Mouse (Mus musculus) B cell, adult 2 months (primary cell): ENCODE data around the gene Scyl2.
A peak's percentile ranks its signal among the peaks of the same experiment; 100 is the strongest.
"Not testable (repeated sequence)": the region's sequence is repeated elsewhere in the genome, so short reads cannot be mapped to it uniquely, and the experiment has no call there.

Experiments
- DNase-seq, 2 experiments: peaks; one replicate each; pipeline ENCODE4 v3.0.0; 2022

The Scyl2 gene

GRCm38 (mm10) chr10:89678054-89678453, 8.0 kb downstream of the Scyl2 start:
- DNase-seq: no peak

GRCm38 (mm10) chr10:89676609-89677008, 9.5 kb downstream of the Scyl2 start:
- DNase-seq: no peak

DNA sequence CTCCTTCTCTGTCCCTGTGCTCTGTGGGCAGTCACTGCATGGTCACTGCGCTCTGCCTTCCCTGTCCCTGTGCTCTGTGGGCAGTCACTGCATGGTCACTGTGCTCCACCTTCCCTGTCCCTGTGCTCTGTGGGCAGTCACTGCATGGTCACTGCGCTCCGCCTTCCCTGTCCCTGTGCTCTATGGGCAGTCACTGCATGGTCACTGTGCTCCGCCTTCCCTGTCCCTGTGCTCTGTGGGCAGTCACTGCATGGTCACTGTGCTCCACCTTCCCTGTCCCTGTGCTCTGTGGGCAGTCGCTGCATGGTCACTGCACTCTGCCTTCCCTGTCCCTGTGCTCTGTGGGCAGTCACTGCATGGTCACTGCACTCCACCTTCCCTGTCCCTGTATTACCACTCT, 15.7 kb downstream of the Scyl2 start:
- DNase-seq: not testable (repeated sequence)

DNA sequence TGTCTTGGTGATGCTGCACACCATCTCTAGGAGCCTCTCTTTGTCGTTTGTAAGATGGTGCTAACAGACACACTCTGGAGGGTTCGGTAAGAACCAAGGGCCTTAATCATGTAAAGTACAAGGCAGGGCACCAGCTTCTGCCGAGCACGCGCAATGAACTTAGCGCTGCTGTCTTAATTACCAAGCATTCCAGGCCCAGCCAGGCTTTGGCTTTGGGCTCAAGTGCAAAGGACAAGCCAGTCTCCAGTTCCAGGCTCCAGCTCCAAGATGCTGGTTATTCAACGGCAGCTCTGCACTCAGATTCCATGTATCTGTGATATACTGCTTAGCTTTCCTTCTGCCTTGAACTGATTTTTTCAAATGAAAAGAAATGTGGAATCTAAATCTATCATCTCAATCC, 18.5 kb downstream of the Scyl2 start:
- no peak for DNase-seq

GRCm38 (mm10) chr10:89665679-89666078, 20.4 kb downstream of the Scyl2 start:
- DNase-seq: no peak

- no peak for DNase-seq
Measured at GRCm38 (mm10) chr10:89664977-89665645, 21.0 kb downstream of the Scyl2 start.

- no peak for DNase-seq
Measured at GRCm38 (mm10) chr10:89656366-89656765, 29.7 kb downstream of the Scyl2 start.

DNA sequence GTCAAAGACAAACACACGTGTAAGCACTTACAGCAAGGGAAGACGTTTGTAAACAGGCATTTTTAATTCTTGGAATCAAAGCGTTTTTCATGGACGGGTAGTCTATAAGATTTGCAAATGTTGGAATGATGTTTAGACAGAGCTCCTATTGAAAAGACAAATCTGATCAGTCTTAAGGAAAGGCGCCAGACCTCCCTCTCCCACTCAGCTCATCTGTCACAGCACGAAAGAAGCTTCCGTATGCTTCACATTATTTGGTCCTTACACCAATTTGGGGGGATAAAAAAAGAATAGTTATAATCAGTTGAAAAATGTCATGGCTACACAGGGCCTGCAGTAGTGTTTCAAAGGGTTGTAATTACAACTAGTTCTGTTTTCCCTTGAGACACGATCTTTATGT, 33.2 kb downstream of the Scyl2 start:
- DNase-seq: no peak

DNA sequence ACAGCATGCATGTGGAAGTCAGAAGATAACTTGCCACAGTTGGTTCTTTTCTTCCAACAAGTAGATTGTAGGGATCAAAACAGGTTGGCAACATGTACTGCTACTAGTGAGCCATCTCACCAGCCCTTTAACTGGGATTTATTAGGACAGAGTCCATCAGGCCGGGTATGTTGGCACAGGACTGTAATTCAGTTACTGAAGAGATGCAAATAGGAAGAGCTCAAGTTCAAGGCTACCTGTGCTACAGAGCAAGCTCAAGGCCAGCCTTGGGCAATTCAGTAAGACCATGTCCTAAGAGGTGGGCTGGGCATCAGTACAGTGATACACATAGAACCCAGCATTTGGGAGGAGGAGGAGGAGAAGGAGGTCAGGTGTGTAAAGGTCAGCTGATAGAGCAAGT, 34.4 kb downstream of the Scyl2 start:
- no peak for DNase-seq

DNA sequence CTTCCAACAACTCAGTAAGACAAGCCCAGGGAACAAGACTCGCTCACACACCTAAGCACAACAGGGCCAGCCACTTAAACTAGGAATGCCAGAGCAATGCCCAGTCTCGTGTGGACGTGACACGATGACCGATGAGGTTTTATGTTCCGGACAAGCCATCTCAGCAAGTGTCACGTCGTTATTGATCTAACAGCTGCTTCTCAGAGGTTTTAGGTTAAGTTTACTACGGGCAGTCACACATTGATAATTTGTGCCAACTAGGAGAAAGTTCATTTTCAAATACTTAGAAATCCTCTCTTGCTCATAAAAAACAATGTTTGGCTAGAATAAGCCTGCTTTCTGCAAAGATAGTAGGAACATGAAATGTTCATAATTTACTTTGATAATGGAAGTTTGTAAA, 39.2 kb downstream of the Scyl2 start:
- DNase-seq: no peak

DNA sequence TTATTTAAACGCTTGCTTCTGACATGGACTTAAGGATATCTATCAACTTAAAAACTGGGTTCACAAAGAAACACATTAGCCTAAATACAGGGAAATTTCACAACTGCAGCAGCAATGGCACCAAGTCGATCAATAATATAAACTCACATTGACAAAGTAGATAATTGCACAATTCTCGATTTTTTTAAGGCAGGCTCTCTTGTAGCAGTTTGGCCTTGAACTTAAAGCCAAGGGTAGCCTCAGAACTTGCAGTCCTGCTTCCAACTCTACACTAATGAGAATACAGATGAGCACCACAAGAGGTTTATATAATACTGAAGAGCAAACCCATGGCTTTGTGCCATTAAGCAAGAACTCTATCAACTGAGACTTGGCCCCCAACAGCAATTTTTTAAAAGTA, 49.1 kb downstream of the Scyl2 start:
- DNase-seq: no peak

GRCm38 (mm10) chr10:89635018-89635417, 51.1 kb downstream of the Scyl2 start:
- DNase-seq: no peak

DNA sequence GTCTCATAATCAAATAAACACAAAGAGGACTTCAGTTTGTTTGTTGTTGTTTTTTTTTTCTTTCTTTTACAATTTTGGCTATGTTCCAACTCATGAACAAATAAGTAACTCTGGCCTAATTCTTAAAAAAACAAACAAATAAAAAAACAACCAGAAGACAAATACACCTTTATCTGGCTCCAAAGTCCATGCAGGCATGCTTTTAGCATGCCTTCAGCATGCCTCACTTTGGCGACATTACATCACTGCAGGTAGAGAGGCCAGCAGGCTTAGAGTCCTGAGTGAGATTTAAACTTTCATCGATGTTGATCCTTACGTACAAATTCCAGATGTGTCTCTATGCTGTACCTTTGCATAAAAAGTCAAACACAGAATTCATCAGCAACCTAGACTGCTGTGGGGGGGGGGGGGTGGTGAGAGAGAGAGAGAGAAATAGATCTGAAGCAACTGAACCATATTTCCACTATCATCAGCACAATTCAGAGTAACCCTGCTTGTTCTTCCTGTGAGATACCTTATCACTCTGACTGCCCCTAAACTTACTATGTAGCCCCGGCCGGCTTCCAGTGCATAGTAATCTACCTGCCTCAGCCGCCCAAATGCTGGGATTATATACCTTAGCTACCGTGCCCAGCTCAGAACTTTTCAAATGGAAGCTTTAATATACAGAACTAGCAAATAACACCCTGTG, 52.2 kb downstream of the Scyl2 start:
- DNase-seq: no peak

- no peak for DNase-seq
Measured at GRCm38 (mm10) chr10:89633121-89633520, 53.0 kb downstream of the Scyl2 start.

DNA sequence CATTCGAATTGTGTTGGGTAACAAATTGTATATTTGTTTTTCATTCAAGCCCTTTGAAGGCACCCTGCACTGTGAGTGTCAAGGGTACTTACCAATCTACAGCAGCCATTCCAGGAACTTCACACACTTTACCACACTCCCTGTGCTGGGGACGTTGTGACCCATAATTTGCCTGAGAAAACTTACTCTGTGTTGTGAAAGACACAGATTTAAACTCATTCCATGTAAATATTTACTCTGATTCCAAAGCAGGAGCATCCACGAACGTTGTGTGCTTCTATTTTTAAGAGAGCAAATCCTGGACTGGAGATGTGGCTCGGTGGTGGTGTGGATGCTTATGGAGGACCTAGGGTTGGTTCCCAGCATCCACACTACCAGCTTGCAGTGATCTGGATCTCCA, 54.3 kb downstream of the Scyl2 start:
- DNase-seq: no peak

DNA sequence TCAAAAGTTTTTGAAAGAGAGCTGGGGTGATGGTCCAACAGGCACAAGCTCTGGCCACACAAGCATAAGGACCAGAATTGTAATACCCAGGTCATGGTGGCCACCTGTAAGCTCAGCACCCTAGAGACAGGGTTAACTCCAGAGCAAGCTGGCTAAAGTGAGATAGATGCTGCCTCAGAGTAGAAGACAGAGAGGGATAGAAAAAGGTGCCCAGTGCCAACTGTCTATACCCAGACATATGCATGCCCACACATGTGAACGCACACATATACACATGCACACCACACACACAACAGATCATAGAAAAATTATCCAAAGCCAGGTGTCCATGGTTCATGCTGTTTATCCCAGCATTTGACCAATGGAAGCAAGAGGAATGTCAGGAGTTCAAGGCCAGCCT, 55.5 kb downstream of the Scyl2 start:
- no peak for DNase-seq

GRCm38 (mm10) chr10:89630052-89630451, 56.0 kb downstream of the Scyl2 start:
- peak; percentile 39 to 45 for DNase-seq

DNA sequence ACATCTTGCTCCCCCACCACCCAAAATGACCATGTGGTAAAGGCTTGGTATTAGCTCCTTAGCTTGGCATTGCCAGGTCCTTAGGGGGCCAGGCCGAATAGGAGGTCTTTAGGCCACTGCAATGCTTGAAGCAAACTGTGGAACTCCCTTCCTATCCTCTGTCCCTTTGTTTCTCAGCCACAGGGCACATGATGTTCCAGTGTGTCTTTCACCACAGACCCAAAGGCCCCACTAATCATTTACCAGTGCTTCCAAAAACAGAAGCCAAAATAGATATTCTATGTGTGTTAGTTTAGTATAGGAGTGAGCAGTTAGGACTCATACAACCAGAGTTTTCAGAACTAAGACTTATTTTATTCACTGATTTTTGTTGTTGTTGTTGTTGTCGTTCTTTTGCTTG, 59.4 kb downstream of the Scyl2 start:
- DNase-seq: no peak

DNA sequence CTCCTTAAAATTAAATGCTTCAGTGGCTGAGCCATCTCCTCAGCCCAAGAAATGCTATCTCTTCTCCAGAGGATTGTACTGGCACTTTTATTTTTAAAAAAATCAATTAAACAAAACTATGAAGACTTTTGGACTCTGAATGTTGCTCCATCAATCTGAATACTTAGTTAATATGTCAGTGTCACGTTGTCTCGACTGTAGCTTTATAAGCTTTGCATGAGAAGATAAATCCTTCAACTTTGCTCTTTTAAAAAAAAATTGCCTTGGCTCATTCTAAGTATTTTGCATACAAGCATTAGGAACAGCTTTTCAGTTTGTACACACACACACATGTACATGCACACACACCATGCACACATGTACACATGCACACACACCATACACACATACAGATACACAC, 61.9 kb downstream of the Scyl2 start:
- no peak for DNase-seq

- no peak for DNase-seq
Measured at GRCm38 (mm10) chr10:89621129-89621528, 65.0 kb downstream of the Scyl2 start, which contains the start of gene Slc17a8. Gene Slc17a8 (minus strand): TSS chr10:89621253.

GRCm38 (mm10) chr10:89599311-89599710, 86.8 kb downstream of the Scyl2 start:
- DNase-seq: no peak

GRCm38 (mm10) chr10:89597275-89597674, 88.8 kb downstream of the Scyl2 start:
- DNase-seq: no peak

- no peak for DNase-seq
Measured at GRCm38 (mm10) chr10:89595935-89596334, 90.2 kb downstream of the Scyl2 start.

DNA sequence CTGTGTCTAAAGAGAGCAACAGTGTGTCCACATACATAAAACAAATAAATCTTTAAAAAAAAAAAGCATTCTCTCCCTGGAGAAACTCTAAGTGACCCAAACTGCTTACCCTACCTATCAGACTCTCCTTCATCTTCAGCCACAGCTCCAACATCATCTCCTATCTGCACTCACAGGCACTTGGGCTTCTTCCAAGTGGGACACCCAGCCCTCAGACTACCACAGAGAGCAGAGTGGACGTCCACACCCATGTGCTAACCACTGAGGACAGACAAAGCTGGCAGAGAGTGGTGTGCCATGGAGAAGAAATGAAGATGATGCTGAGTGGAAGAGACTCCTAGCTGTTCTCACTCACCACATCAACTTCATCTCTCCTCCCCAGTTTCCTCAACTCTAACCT, 90.6 kb downstream of the Scyl2 start:
- DNase-seq: no peak

DNA sequence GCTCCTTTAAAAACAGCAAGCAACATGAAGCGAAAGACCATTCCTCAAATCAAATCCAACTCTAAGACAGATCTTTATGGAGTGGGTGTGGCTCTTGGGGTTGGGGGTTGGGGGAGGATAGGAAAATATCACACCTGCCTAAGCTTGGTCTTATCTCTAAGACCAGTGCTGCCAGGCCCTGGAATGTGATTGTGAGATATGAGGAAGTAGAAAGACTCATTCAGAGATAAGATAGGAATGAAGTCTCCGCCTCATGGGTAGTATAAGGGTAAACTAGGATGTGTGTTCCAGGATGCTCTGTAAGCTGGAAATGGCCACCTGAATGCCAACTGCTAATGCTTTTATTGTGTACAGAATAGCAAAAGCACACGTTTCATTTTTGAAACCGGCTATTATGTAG, 91.8 kb downstream of the Scyl2 start:
- no peak for DNase-seq
